Mouse (Mus musculus): ENCODE results near the gene Zfp574. TPM values are rescaled to one million over a fixed set of nuclear protein-coding genes. Genes with fewer than 3 reads are reported as not detected.

Gene Zfp574
- polyA plus RNA-seq, 1 experiment: 3.0 TPM

- TF ChIP-seq TAL1 (IDR thresholded peaks at IDR 0.05; ENCODE audit: low read length) (no peak), GATA1 (IDR thresholded peaks at IDR 0.05; ENCODE audit: low read length) (no peak)
- Histone ChIP-seq H3K4me1 (ENCODE audit: control insufficient read depth) (no peaks in the 10 kb centered on the region), H3K9me3 (ENCODE audit: control insufficient read depth, low read length) (no peaks in the 10 kb centered on the region), H3K27me3 (ENCODE audit: control insufficient read depth) (no peaks in the 10 kb centered on the region), H3K36me3 (ENCODE audit: control insufficient read depth) (peaks cover 7% of the 10 kb centered on the region; the same call in 1 of the 2 replicates), H3K4me3 (replicated peaks) (no peak overlapping the region)
Observed at GRCm38 (mm10) chr7:25047363-25047762, 25.0 kb upstream of the Zfp574 start.

- H3K9me3 ChIP-seq (ENCODE audit: control insufficient read depth, low read length): no peaks in the 10 kb centered on the region
- H3K36me3 ChIP-seq (ENCODE audit: control insufficient read depth): peaks cover 2% of the 10 kb centered on the region; the same call in 1 of the 2 replicates
- no peaks in the 10 kb centered on the region for H3K4me1 ChIP-seq (ENCODE audit: control insufficient read depth)
- TF ChIP-seq TAL1 (IDR thresholded peaks at IDR 0.05; ENCODE audit: low read length) (no peak), GATA1 (IDR thresholded peaks at IDR 0.05; ENCODE audit: low read length) (no peak)
- H3K27me3 ChIP-seq (ENCODE audit: control insufficient read depth): no peaks in the 10 kb centered on the region
- H3K4me3 ChIP-seq (replicated peaks): no peak overlapping the region
Observed at GRCm38 (mm10) chr7:25049295-25049930, 23.0 kb upstream of the Zfp574 start.

GRCm38 (mm10) chr7:25052587-25052986 is 19.8 kb upstream of the Zfp574 start:
- H3K4me3 ChIP-seq (replicated peaks): no peak overlapping the region
- H3K9me3 ChIP-seq (ENCODE audit: control insufficient read depth, low read length): no peaks in the 10 kb centered on the region
- peaks cover 6% of the 10 kb centered on the region; the same call in 1 of the 2 replicates for H3K36me3 ChIP-seq (ENCODE audit: control insufficient read depth)
- no peak for TF ChIP-seq TAL1 (IDR thresholded peaks at IDR 0.05; ENCODE audit: low read length)
- no peak for TF ChIP-seq GATA1 (IDR thresholded peaks at IDR 0.05; ENCODE audit: low read length)
- H3K4me1 ChIP-seq (ENCODE audit: control insufficient read depth): no peaks in the 10 kb centered on the region
- H3K27me3 ChIP-seq (ENCODE audit: control insufficient read depth): no peaks in the 10 kb centered on the region

GRCm38 (mm10) chr7:25056951-25057350 is 15.4 kb upstream of the Zfp574 start:
- Histone ChIP-seq H3K27me3 (ENCODE audit: control insufficient read depth) (no peaks in the 10 kb centered on the region), H3K4me1 (ENCODE audit: control insufficient read depth) (no peaks in the 10 kb centered on the region; the same call in 1 of the 2 replicates), H3K4me3 (replicated peaks) (no peak overlapping the region), H3K36me3 (ENCODE audit: control insufficient read depth) (peaks cover 28% of the 10 kb centered on the region), H3K9me3 (ENCODE audit: control insufficient read depth, low read length) (no peaks in the 10 kb centered on the region)
- no peak for TF ChIP-seq TAL1 (IDR thresholded peaks at IDR 0.05; ENCODE audit: low read length)

- TF ChIP-seq GATA1 (IDR thresholded peaks at IDR 0.05; ENCODE audit: low read length) (no peak), TAL1 (IDR thresholded peaks at IDR 0.05; ENCODE audit: low read length) (no peak)
- Histone ChIP-seq H3K36me3 (ENCODE audit: control insufficient read depth) (peaks cover 32% of the 10 kb centered on the region), H3K4me1 (ENCODE audit: control insufficient read depth) (no peaks in the 10 kb centered on the region; the same call in 1 of the 2 replicates), H3K27me3 (ENCODE audit: control insufficient read depth) (no peaks in the 10 kb centered on the region), H3K4me3 (replicated peaks) (no peak overlapping the region), H3K9me3 (ENCODE audit: control insufficient read depth, low read length) (no peaks in the 10 kb centered on the region)
Observed at GRCm38 (mm10) chr7:25057888-25058287, 14.5 kb upstream of the Zfp574 start.

GRCm38 (mm10) chr7:25058394-25058793 is 14.0 kb upstream of the Zfp574 start:
- H3K27me3 ChIP-seq (ENCODE audit: control insufficient read depth): no peaks in the 10 kb centered on the region
- H3K4me1 ChIP-seq (ENCODE audit: control insufficient read depth): no peaks in the 10 kb centered on the region; the same call in 1 of the 2 replicates
- no peak overlapping the region for H3K4me3 ChIP-seq (replicated peaks)
- no peak for TF ChIP-seq GATA1 (IDR thresholded peaks at IDR 0.05; ENCODE audit: low read length)
- TF ChIP-seq TAL1 (IDR thresholded peaks at IDR 0.05; ENCODE audit: low read length): no peak
- peaks cover 36% of the 10 kb centered on the region for H3K36me3 ChIP-seq (ENCODE audit: control insufficient read depth)
- no peaks in the 10 kb centered on the region for H3K9me3 ChIP-seq (ENCODE audit: control insufficient read depth, low read length)

GRCm38 (mm10) chr7:25058836-25059235 is 13.5 kb upstream of the Zfp574 start:
- TF ChIP-seq TAL1 (IDR thresholded peaks at IDR 0.05; ENCODE audit: low read length) (no peak), GATA1 (IDR thresholded peaks at IDR 0.05; ENCODE audit: low read length) (no peak)
- peaks cover 37% of the 10 kb centered on the region for H3K36me3 ChIP-seq (ENCODE audit: control insufficient read depth)
- H3K4me1 ChIP-seq (ENCODE audit: control insufficient read depth): no peaks in the 10 kb centered on the region; the same call in 1 of the 2 replicates

GRCm38 (mm10) chr7:25063346-25063745 is 9.0 kb upstream of the Zfp574 start:
- H3K9me3 ChIP-seq (ENCODE audit: control insufficient read depth, low read length): no peaks in the 10 kb centered on the region
- H3K36me3 ChIP-seq (ENCODE audit: control insufficient read depth): peaks cover 44% of the 10 kb centered on the region
- no peak overlapping the region for H3K4me3 ChIP-seq (replicated peaks)
- H3K27me3 ChIP-seq (ENCODE audit: control insufficient read depth): no peaks in the 10 kb centered on the region
- peaks cover 3% of the 10 kb centered on the region; the same call in 1 of the 2 replicates for H3K4me1 ChIP-seq (ENCODE audit: control insufficient read depth)
- no peak for TF ChIP-seq GATA1 (IDR thresholded peaks at IDR 0.05; ENCODE audit: low read length)
- no peak for TF ChIP-seq TAL1 (IDR thresholded peaks at IDR 0.05; ENCODE audit: low read length)

More at GRCm38 (mm10) chr7:25058836-25059235, 13.5 kb upstream of the Zfp574 start:
- no peaks in the 10 kb centered on the region for H3K9me3 ChIP-seq (ENCODE audit: control insufficient read depth, low read length)
- no peak overlapping the region for H3K4me3 ChIP-seq (replicated peaks)
- no peaks in the 10 kb centered on the region for H3K27me3 ChIP-seq (ENCODE audit: control insufficient read depth)

GRCm38 (mm10) chr7:25063900-25064299 is 8.5 kb upstream of the Zfp574 start:
- Histone ChIP-seq H3K36me3 (ENCODE audit: control insufficient read depth) (peaks cover 40% of the 10 kb centered on the region), H3K4me3 (replicated peaks) (no peak overlapping the region), H3K4me1 (ENCODE audit: control insufficient read depth) (peaks cover 3% of the 10 kb centered on the region; the same call in 1 of the 2 replicates), H3K9me3 (ENCODE audit: control insufficient read depth, low read length) (no peaks in the 10 kb centered on the region), H3K27me3 (ENCODE audit: control insufficient read depth) (no peaks in the 10 kb centered on the region)
- TF ChIP-seq TAL1 (IDR thresholded peaks at IDR 0.05; ENCODE audit: low read length): no peak
- no peak for TF ChIP-seq GATA1 (IDR thresholded peaks at IDR 0.05; ENCODE audit: low read length)
